Mouse (Mus musculus): ENCODE data around the gene Zfp219.

Gene Zfp219

DNA sequence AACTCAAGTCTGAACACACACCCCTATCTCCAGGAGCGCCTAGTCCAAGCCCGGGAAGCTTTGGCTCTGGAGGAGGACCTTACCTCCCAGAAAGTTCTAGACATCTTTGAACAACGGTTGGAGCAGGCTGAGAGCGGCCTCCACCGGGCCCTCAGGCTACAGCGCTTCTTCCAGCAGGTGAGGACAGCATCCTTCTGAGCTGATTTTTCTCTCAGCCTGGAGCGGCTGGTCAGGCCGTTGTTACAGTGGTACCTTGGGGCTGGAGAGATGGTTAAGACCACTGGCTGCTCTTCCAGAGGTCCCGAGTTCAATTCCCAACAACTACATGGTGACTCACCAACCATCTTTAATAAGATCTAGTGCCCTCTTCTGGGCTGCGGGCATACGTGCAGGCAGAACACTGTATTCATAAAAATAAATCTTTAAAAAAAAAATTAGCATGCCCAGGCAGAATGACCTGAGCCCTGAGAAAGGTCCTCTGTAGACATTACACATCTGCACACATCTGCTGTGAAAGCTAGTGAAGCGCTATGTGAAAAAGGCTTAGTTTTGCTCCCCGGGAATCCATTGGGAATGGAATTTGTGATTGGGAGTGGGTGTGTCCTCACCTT lies 24.2 kb downstream of the Zfp219 start:
- no peak for DNase-seq

DNA sequence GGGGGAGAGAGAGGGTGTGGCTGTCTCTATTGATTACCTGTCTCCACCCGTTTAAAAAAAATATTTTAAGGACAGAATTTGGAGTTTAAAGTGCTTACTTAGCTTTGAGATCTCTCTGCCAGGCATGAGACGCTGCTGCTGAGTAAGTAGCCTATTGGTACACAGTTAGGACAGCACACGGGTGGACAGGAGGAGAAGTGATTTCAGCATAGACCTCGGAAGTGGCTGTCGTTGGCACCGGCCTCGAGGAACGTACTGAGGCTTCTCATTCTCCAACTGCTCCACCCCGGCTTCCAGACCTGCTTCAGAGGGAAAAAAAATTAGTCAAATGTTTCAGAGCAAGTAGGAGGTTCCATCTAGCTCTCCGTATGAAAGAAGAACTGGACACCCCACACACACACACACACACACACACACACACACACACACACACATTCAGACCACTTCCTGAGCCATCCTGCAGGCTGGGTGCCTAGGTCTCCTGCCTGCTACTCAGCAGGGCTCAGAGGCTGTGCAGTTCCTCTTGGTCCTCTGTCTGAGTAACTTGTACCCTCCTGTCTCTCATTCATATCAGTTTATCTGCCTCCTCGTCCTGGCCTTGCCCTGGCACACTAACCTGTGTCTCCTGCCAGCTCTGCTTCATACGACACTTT lies 25.2 kb downstream of the Zfp219 start:
- no peak for DNase-seq

DNA sequence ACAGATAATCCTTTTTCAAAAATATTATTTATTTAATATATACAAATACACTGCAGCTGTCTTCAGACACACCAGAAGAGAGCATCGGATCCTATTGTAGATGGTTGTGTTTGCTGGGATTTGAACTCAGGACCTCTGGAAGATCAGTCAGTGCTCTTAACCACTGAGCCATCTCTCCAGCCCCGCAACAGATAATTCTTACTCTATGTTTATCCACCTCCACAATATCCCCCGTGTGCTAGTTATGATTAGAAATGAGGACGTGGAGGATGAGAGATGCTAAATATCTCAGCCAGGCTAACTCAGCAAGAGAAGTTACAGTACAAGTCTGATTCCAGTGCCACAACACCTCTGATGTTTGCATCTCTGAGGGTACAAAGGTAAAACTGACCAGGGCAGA lies 26.1 kb downstream of the Zfp219 start:
- DNase-seq: no peak

GRCm38 (mm10) chr14:51989461-51989970 lies 31.0 kb downstream of the Zfp219 start:
- no peak for DNase-seq

DNA sequence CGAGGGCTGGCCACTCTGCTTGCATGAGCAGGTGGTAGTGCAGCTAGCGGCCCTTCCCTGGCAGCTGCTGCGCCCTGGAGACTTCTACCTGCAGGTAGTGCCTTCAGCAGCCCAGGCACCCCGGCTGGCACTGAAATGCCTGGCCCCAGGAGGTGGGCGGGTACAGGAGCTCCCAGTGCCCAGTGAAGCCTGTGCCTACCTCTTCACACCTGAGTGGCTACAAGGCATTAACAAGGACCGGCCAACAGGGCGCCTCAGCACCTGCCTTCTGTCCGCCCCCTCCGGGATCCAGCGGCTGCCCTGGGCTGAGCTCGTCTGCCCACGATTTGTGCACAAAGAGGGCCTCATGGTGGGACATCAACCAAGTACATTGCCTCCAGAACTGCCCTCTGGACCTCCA lies 31.8 kb downstream of the Zfp219 start:
- no peak for DNase-seq

DNA sequence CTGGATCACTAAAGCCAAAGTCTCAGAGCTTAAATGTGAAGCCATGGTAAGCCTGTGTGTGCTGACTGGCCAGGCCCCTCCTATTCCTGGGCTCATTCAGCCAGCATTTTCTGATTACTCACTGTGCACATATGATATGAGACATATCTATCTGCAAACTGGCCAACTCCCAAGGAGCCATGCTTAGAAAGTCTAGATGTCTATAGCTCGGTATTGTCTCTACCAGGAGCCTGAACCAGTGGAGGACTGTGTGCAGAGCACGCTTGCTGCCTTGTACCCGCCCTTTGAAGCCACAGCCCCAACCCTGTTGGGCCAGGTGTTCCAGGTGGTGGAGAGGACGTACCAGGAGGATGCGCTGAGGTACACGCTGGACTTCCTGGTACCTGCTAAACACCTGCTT lies 33.4 kb downstream of the Zfp219 start:
- no peak for DNase-seq

- no peak for DNase-seq
Measured at GRCm38 (mm10) chr14:51986153-51986505, 34.4 kb downstream of the Zfp219 start.

DNA sequence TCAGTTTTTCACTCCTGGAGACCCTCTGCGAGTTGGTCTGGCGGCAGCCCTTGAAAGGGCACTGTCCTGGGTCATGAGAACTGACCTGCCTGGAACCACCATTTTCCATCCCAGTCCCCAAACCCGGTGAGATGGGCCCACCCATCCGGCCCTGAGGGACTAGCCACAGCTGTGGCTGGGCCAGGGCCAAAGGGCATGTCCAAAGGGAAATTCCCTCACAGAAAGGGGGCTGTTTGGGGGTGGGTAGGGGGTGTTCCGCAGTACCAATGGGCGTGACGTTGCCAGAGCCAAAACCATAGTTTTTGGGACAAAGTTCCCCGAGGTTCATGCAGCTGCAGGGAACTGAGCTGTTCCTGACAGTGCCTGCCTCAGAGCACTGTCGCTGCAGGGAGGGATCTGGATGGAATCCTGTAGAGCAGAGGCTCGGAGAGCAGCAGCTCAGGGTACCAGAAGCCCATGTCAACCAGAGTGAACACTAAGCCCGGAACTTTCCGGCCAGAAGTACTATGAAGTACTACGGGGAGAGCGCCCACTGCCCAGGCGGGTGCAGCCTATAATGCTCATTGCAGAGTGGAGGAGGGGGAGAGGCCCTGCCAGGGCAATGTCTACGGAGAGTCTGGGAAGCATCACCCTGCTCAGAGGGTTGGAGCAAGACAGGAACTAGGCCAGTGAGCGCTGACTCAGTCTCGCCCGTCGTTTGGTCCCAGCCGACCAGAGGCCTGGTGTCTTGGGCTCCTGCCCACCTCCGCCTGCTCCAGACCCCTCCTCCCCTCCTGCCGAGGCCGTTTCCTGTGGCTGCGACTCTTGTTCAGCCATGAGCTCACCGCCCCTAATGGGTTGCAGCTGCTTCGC lies 35.0 kb downstream of the Zfp219 start:
- peak; percentile 72 to 78 for DNase-seq

GRCm38 (mm10) chr14:51984247-51985231 lies 36.0 kb downstream of the Zfp219 start, which contains the start of gene Arhgef40:
Arhgef40 (plus strand) TSS chr14:51984719.
- peak; percentile 58 to 74 for DNase-seq

GRCm38 (mm10) chr14:51983855-51984246 lies 36.7 kb downstream of the Zfp219 start:
- no peak for DNase-seq

GRCm38 (mm10) chr14:51983251-51983650 lies 37.3 kb downstream of the Zfp219 start:
- DNase-seq: no peak

GRCm38 (mm10) chr14:51979252-51979651 lies 41.3 kb downstream of the Zfp219 start:
- DNase-seq: no peak

DNA sequence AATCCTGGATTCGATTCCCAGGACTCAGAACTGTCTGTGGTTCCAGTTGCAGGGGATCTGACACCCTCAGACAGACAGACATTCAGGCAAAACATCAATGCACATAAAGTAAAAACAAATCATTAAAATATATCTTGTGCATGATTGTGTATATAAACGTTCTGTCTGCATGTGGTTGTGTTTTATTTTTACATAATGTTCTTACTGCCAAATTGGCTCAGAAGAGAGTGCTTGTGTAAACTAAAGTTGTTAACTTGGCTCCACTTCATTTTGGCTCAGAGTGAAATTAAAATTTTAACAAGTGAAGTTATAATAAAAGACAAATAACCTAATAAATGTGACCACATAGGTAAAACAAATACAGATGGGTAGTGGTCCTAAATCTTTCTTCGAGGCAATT lies 53.1 kb downstream of the Zfp219 start:
- DNase-seq: no peak

DNA sequence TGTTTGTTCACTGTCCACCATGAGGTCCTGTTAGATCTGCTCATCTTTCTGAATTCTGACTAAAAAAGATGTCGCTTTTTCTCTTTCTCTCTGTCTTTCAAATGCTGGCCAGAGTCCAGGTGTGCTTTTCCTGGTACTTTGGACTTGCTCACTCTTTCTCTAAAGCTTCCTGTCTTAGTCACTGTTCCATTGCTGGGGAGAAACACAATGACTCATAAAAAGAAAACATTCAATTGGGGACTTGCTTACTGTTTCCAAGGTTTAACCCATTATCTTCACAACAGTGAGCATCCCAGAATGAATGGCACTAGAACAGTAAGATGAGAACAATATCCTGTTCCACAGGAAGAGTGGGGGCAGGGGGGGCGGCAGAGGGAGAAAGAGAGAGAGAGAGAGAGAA lies 60.2 kb downstream of the Zfp219 start:
- DNase-seq: no peak

All from lung, adult 18-20 months (tissue).